Mouse (Mus musculus) brain, embryonic 18.5 days (tissue): ENCODE data around the gene Foxa2.

ENCODE experiments used
- DNase-seq: peaks from one replicate; pipeline ENCODE4 v3.0.0-alpha.2; 2012; ENCODE audit warnings: low read depth, low spot score

Foxa2 gene

DNA sequence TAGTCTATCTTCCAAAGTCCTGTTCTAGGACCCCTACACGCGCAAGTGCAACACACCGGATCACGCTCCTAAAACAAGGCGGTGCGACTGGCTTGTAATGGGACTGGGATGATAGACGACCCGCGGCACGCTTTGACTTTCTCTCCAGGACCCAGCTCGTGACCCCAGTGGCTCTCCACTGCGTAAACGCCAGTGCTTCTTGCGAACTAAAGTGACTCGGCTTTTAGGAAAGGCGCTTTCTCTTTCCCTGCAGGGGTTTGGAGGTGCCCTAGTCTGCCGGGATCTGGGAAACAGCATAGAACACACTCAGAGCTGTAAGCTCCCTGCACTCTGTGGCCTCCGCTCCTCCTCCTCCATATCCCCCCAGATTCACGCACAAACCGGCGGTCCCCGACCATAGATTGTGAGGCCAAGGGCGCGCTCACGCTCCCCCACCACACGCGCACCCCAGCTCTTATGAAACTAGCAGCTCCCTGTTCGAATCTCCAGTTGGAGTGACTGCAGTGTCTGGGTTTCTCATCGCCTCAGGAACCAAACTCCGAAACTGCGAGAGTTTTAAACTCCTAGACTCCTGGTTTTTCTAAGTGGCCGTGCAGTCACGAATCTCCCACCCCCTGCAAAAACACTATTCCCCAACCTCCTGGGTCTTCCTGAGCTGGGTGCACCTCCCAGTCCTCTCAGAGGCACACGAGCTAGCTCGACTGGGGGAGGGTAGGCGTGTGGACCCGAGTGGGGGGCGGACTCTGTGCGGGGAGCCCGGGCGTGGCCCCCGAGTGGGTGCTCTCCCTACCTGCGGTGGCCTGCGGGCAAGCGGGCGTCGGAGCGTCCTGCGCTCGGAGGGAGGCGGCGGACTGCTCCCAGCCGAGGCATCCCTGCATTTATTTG lies 7.2 kb downstream of the Foxa2 start:
- no peak for DNase-seq

GRCm38 (mm10) chr2:148038366-148039310 lies 8.1 kb downstream of the Foxa2 start:
- DNase-seq, result no peak

- DNase-seq, result no peak
Measured at GRCm38 (mm10) chr2:148036611-148037160, 10.1 kb downstream of the Foxa2 start.

GRCm38 (mm10) chr2:148030991-148031675 lies 15.6 kb downstream of the Foxa2 start:
- no peak for DNase-seq

DNA sequence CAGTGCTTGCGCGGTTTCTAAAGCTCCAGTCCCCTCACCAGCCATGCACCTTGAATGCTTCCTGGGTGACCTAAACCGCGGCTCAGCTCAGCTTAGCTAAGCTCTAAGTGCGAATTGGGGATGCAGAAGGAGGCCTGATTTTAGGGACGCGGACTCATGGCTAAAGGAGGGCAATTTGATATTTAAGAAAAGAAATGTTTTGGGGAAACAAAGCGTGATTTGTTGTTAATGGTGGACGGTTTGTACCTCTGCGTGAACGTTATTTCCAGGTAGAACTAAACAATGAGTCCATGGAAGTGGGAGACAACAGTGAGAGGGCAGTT lies 16.2 kb downstream of the Foxa2 start:
- no peak for DNase-seq

DNA sequence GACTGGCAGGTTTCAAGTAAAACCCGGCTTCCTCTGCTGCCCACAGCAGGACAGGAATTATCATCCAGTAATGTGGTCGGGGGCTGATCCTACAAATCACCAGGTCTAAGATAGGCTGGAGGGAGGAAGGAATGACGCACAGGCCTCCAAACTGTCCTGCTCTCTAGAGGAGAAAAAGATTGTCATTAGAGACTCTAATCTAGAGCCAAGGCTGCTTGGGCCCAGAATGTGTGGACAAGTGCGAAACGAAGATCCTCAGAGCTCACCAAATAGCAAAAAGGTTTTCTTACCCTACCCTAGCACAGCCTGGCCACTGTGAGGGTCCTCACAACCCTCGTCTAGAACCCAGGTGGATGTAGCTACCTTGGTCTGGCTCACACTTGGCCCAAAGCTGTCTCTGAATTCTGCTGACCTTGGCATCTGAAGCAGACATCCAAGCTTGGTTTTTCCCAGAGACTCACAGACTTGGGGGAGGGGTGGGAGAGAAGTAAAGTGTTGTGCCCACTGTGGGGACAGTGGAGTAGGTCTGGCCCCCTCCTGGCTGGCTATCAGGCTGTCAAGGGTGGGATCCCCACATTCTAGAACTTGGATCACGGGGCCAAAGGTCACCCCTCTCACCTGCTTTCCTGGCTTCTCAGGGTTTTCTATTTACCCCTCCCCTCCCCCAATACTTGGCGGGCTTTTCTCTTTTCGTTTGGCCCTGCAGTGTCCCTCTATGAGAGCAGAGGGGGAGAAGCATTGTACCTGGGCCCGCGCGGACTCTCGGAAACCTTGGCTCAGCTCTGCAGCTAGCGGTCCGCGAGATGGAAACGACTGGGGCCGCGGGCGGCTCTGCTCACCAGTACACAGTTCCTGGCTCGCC lies 16.8 kb downstream of the Foxa2 start:
- DNase-seq, result no peak

DNA sequence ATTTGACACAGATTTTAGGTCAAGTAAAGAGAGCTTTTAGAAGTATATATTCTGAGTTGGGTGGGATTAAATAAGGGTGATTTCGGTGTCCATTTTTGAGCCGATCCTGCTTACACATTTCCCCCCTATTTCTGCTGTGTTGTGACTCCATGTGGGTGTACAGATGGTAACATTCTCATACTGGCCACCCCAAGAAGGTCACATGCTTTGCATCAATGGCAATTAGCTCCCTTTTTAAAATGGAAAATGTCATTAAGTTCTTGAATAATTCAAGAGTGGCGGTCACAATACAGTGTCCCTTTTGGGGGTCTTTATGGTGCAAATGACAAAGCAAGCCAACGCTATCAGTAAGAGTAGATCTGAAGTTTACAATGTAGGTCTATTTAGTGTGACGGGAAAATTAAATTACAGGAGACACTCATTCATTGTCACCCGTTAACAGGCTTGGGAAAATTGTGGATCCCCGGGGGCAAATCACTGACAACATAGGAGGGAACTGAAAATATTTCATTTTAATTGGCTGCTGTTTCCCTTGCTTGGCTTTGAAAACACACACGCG lies 17.6 kb downstream of the Foxa2 start:
- DNase-seq, result no peak

GRCm38 (mm10) chr2:148026366-148026765 lies 20.4 kb downstream of the Foxa2 start:
- no peak for DNase-seq

DNA sequence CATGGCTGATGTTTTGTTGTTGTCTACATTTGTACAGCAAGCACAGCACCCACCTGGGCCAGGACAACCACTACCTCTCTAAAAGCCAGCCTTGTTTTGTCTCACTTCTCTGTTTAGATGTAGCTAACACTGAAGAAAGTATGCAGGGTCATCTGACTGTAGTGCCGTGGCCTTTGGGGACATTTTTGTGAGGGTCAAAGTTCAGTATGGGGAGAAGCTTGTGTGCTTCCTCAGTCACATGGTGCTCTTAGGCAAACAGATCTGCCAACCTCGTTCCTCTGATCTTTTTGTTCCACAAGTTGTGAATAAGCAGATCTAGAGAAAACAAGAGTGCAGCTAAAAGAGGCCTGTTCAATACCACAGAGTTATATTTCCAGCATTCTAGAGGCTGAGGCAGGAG lies 21.3 kb downstream of the Foxa2 start:
- DNase-seq, result no peak

DNA sequence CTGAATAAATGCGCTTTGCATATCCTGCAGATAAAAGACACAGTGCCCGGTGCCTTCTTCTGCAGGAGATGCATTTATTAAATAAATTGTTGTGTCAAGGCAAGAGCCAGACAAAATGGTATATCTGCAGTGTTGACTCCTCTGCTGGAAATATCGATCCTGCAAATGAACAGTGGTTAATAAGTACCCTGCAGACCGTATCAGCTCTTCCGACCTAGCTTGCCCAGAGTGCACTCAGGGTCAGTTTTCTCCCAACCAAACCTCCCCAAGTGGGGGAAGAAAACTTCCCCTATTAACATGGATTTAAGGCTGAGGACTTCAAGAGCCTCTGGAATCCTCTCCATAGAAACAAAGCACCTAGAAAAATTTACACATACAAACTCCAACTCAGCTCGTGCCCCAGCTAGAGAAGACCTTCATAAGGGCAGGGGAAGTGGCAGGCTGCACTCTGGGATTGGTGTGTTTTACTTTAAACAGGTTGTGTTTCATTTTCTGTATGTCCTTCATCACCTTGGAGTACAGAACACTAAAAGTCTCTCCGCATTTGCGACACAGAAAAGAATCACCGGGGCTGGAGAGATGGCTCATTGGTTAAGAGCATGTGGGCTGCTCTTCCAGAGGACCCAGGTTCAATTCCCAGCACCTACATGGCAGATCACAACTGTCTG lies 22.4 kb downstream of the Foxa2 start:
- no peak for DNase-seq

GRCm38 (mm10) chr2:148023340-148023806 lies 23.4 kb downstream of the Foxa2 start:
- no peak for DNase-seq

- no peak for DNase-seq
Measured at GRCm38 (mm10) chr2:148021919-148022570, 24.7 kb downstream of the Foxa2 start.

- DNase-seq, result no peak
Measured at GRCm38 (mm10) chr2:148021016-148021415, 25.8 kb downstream of the Foxa2 start.

- DNase-seq, result no peak
Measured at GRCm38 (mm10) chr2:148020125-148020524, 26.6 kb downstream of the Foxa2 start.

DNA sequence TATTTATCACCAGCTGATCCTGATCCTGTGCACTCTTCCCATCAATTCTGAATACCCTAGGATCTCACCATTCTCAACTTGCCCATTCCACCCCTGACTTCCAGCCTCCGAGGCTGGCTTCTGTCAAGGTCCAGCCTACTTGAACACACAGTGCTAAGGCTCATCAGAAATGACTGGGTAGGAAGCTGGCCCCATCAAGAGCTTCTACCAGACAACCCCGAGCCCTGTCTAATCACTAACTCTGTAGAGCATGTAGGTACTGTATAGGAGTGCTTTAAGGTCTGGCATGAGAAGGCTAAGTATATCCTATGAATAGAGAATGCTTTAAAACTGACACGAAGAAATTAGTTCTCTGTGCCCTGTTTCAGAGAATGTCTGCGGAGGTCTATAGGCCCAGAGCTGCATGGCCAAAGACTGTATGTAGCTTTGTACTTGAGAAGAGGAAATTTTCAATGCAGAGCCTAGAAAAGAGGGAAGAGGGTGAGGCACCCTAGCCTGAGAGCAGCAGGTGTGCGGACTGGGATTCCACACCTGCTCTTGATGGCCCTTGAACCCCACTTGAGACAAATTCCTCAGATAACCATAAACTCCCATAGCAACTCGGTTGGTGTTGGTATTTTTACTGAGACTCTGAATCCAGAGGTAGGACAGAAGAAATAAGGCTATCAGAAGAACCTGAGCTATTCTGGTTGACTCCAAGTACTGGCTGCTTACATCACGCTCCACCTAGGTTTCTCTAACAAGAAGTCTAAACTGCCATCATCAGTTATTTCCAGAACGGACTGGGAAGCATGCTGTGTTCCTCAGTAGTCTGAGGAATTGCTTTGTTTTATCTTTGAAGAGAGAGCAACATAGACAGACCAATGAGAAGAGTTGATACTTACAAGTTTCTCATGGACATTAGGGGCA lies 28.7 kb downstream of the Foxa2 start:
- DNase-seq, result no peak

DNA sequence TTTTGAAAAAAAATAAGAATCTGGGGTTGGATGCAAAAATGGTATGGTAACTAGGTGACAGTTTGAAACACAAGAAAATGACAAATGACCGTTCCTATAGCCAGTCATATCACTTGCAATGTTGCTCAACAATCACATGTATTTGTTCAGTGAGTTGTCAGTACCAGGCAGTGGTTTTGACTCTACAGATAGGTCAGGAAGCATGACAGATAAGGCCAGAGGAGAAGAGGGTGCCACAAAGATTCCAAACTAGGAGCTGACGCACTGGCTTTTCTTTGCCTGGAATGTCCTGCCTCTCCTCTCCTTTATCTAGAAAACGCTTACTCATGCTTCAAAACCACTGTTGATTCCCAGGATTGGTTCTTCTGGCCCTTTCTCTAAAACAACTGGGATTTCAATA lies 33.4 kb downstream of the Foxa2 start:
- DNase-seq, result no peak

- DNase-seq, result no peak
Measured at GRCm38 (mm10) chr2:148009049-148009448, 37.7 kb downstream of the Foxa2 start.
